Mouse (Mus musculus) kidney, adult 2 months (tissue): ENCODE data around the gene Klhdc8b.

Experiments
- CTCF ChIP-seq: fragments of 200-500 bp; conservative IDR thresholded peaks from 2 replicates; pipeline ENCODE4 v1.5.1; 2011; ENCODE audit warnings: low read depth, mild to moderate bottlenecking, control low read depth, low read length, moderate library complexity, mixed read lengths; ENCODE audit not compliant: insufficient read depth, insufficient read length
- POLR2A ChIP-seq: fragments of 200-500 bp; IDR thresholded peaks from one replicate; pipeline ENCODE4 v1.6.1; 2011; ENCODE audit warnings: low read depth, low read length, control low read depth

GRCm38 (mm10) chr9:108494146-108494825 is 32.9 kb upstream of the Klhdc8b start:
- no peak for TF ChIP-seq CTCF
- TF ChIP-seq POLR2A, result no peak
